Mouse (Mus musculus): ENCODE data around the gene Tmem150c.

GRCm38 (mm10) chr5:100043361-100043760 is 116.2 kb downstream of the Tmem150c start:
- TF ChIP-seq CTCF (conservative IDR thresholded peaks at IDR 0.05; ENCODE audit: low read length) (no peak), POU5F1 (IDR thresholded peaks at IDR 0.05; ENCODE audit: borderline replicate concordance, low read length) (no peak)
